In the genomic region with DNA sequence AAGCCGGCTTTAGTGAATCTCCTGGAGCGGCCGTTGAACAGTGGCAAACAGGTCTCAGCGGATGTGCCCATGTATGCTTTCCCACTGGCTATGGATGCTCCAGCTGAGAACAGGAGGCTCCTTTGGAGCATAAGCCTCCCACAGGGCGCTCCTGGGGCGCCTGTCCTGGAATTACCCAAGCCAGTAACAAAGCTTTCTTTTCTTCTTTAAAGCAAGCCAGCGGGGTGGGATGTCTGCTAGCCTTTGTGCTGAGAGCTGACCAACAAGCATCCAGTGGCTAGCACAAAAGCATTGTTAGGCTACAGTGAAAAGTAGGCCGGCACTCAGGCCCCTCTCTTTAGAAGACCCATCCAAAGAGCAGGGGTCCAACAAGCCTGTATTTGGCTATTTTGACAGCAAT, we compare ENCODE assay signal across 15 mouse cellular contexts. TPM values are rescaled to one million over a fixed set of nuclear protein-coding genes. Genes with fewer than 3 reads are reported as not detected.
A peak's percentile ranks its signal among the peaks of the same experiment; 100 is the strongest.
DNase-seq lines count a peak whose midpoint lies in the region; ATAC-seq and TF ChIP-seq lines count a peak whose summit lies in the region.
"Had no signal": no experiment of that assay in that cellular context is flagged by ENCODE, and none has a peak within 500 bp of the region (broad histone marks: within the 10 kb centered on the region; RNA-seq: fewer than 3 reads in every experiment).

No protein-coding gene starts in this region.

- no peak for ATAC-seq in hindbrain, embryonic 12.5 days (ENCODE audit: low FRiP score)
- ATAC-seq in hindbrain, embryonic 14.5 days (ENCODE audit: low FRiP score): no peak
- ATAC-seq in embryonic facial prominence, embryonic 14.5 days (ENCODE audit: low read depth): no peak; the same call in 1 of the 2 replicates

- no peak for TF ChIP-seq CTCF in ES-Bruce4 (IDR thresholded peaks at IDR 0.05; ENCODE audit: low read depth, low read length)

- no peak overlapping the region for H3K27ac ChIP-seq in hindbrain, embryonic 12.5 days
- H3K27ac ChIP-seq in hindbrain, embryonic 14.5 days: no peak overlapping the region
- peak overlapping the region; percentile 95 for H3K27ac ChIP-seq in ES-Bruce4 (ENCODE audit: insufficient read depth, low read length)
- peak overlapping the region; percentile 95; the same call in 1 of the 2 replicates for H3K27ac ChIP-seq in ES-E14 (ENCODE audit: insufficient read depth, low read depth, low read length, poor library complexity, severe bottlenecking)
- no peak overlapping the region for H3K27ac ChIP-seq in embryonic facial prominence, embryonic 14.5 days (replicated peaks; ENCODE audit: low read depth, low read length)
- H3K27ac ChIP-seq: lung, embryonic 15.5 days had no signal

- peaks cover 2% of the 10 kb centered on the region; the same call in 1 of the 2 replicates for H3K36me3 ChIP-seq in hindbrain, embryonic 12.5 days
- no peaks in the 10 kb centered on the region for H3K36me3 ChIP-seq in hindbrain, embryonic 14.5 days (replicated peaks; ENCODE audit: control insufficient read depth, insufficient read depth)
- H3K36me3 ChIP-seq in ES-Bruce4 (ENCODE audit: control insufficient read depth, insufficient read depth, low read length, poor library complexity, severe bottlenecking): no peaks in the 10 kb centered on the region
- no peaks in the 10 kb centered on the region for H3K36me3 ChIP-seq in ES-E14 (ENCODE audit: control insufficient read depth, insufficient read depth, low read length, poor library complexity, severe bottlenecking)
- no peaks in the 10 kb centered on the region for H3K36me3 ChIP-seq in embryonic facial prominence, embryonic 14.5 days (ENCODE audit: control insufficient read depth, insufficient read depth, low read length)
- H3K36me3 ChIP-seq: G1E; lung, embryonic 15.5 days had no signal

- WGBS in hindbrain, embryonic 12.5 days: 5% methylated on average over 8 of the region's 8 CpGs
- 4% methylated on average over 8 of the region's 8 CpGs for WGBS in hindbrain, embryonic 14.5 days
- WGBS in embryonic facial prominence, embryonic 14.5 days: 28% methylated on average over 8 of the region's 8 CpGs

- no peak for TF ChIP-seq POLR2A in ES-Bruce4 (IDR thresholded peaks at IDR 0.05; ENCODE audit: insufficient read depth, low read length)

- no peaks in the 10 kb centered on the region for H3K27me3 ChIP-seq in hindbrain, embryonic 12.5 days
- no peaks in the 10 kb centered on the region for H3K27me3 ChIP-seq in hindbrain, embryonic 14.5 days (ENCODE audit: control insufficient read depth, insufficient read depth, low read length)
- no peaks in the 10 kb centered on the region for H3K27me3 ChIP-seq in ES-Bruce4 (ENCODE audit: control insufficient read depth, insufficient read depth, low read length, poor library complexity, severe bottlenecking)
- H3K27me3 ChIP-seq in embryonic facial prominence, embryonic 14.5 days (replicated peaks; ENCODE audit: control insufficient read depth, insufficient read depth, low read length): no peaks in the 10 kb centered on the region
- H3K27me3 ChIP-seq: lung, embryonic 15.5 days had no signal

- H3K4me3 ChIP-seq in hindbrain, embryonic 12.5 days: no peak overlapping the region
- no peak overlapping the region for H3K4me3 ChIP-seq in hindbrain, embryonic 14.5 days (replicated peaks; ENCODE audit: low read length)
- H3K4me3 ChIP-seq in ES-Bruce4 (ENCODE audit: low read depth, low read length): no peak overlapping the region
- H3K4me3 ChIP-seq in ES-E14 (ENCODE audit: insufficient read depth in 1 of 2, low read depth in 1 of 2, low read length in 2 of 2, poor library complexity in 1 of 2, severe bottlenecking in 1 of 2): no peak overlapping the region
- H3K4me3 ChIP-seq in embryonic facial prominence, embryonic 14.5 days (ENCODE audit: low read depth, low read length): no peak overlapping the region
- H3K4me3 ChIP-seq: lung, embryonic 15.5 days had no signal

- peak; percentile 79 for TF ChIP-seq EP300 in ES-Bruce4 (IDR thresholded peaks at IDR 0.05; ENCODE audit: insufficient read depth, low read depth, low read length)

- DNase-seq in hindbrain, embryonic 14.5 days (ENCODE audit: low spot score): no peak
- DNase-seq in ES-E14 (ENCODE audit: low read depth, low spot score): peak; percentile 43
- peak; percentile 30 for DNase-seq in embryonic facial prominence, embryonic 14.5 days (ENCODE audit: low spot score)
- DNase-seq in lung, postnatal 4 days: no peak
- DNase-seq in urinary bladder, postnatal 25 days (ENCODE audit: low spot score): no peak
- DNase-seq in right cerebral cortex, postnatal 10 days (ENCODE audit: low spot score in 2 of 2): no peak
- DNase-seq: heart, adult 11 months; heart, postnatal 36 days; kidney, adult 2 months; liver; thymus, adult 2 months had no signal

- H3K4me1 ChIP-seq in hindbrain, embryonic 12.5 days: peaks cover 6% of the 10 kb centered on the region
- H3K4me1 ChIP-seq in hindbrain, embryonic 14.5 days (replicated peaks; ENCODE audit: control insufficient read depth, insufficient read depth, low read length): no peaks in the 10 kb centered on the region
- H3K4me1 ChIP-seq in ES-Bruce4 (ENCODE audit: control insufficient read depth, insufficient read depth, low read length) (peaks cover 7% of the 10 kb centered on the region), ES-E14 (ENCODE audit: control insufficient read depth in 2 of 2, insufficient read depth in 2 of 2, low read length in 2 of 2, poor library complexity in 1 of 2) (peaks cover 17% of the 10 kb centered on the region in 2 experiments)
- no peaks in the 10 kb centered on the region for H3K4me1 ChIP-seq in embryonic facial prominence, embryonic 14.5 days (ENCODE audit: control insufficient read depth, insufficient read depth, low read length)
- H3K4me1 ChIP-seq: lung, embryonic 15.5 days had no signal

- in situ Hi-C loops in ES-E14 (cut with MboI; ENCODE audit: low sequenced_read_pairs in 2 of 2, unreplicated experiment in 2 of 2): loop anchor here in 1 of 2 experiments (10.0 kb wide), 1 partner anchor 67 kb away; no protein-coding TSS in a partner anchor

- H3K9me3 ChIP-seq in hindbrain, embryonic 12.5 days (replicated peaks): 0 out of 2 replicates have a peak, but pooled peaks cover 2% of the 10 kb centered on the region
- no peaks in the 10 kb centered on the region for H3K9me3 ChIP-seq in hindbrain, embryonic 14.5 days (ENCODE audit: control insufficient read depth, low read length)
- no peaks in the 10 kb centered on the region for H3K9me3 ChIP-seq in ES-Bruce4 (replicated peaks; ENCODE audit: control insufficient read depth, insufficient read depth, low read length, poor library complexity, severe bottlenecking)
- no peaks in the 10 kb centered on the region for H3K9me3 ChIP-seq in ES-E14 (ENCODE audit: control insufficient read depth, insufficient read depth, low read depth, low read length)
- 0 out of 2 replicates have a peak, but pooled peaks cover 3% of the 10 kb centered on the region for H3K9me3 ChIP-seq in embryonic facial prominence, embryonic 14.5 days (ENCODE audit: control insufficient read depth, low read length)
- H3K9me3 ChIP-seq: G1E; lung, embryonic 15.5 days had no signal

- no peak overlapping the region for H3K4me2 ChIP-seq in hindbrain, embryonic 12.5 days (replicated peaks)
- H3K4me2 ChIP-seq in hindbrain, embryonic 14.5 days (replicated peaks): no peak overlapping the region
- no peak overlapping the region for H3K4me2 ChIP-seq in embryonic facial prominence, embryonic 14.5 days (ENCODE audit: low read depth, low read length)
- H3K4me2 ChIP-seq: lung, embryonic 15.5 days had no signal

- 0 out of 2 replicates have a peak overlapping the region, but pooled peaks have one; percentile 28 for H3K9ac ChIP-seq in hindbrain, embryonic 12.5 days
- no peak overlapping the region for H3K9ac ChIP-seq in hindbrain, embryonic 14.5 days
- H3K9ac ChIP-seq in ES-Bruce4 (ENCODE audit: low read depth, poor library complexity, severe bottlenecking) (no peak overlapping the region), ES-E14 (ENCODE audit: insufficient read depth, low read depth, low read length, poor library complexity, severe bottlenecking) (no peak overlapping the region)
- H3K9ac ChIP-seq in embryonic facial prominence, embryonic 14.5 days (ENCODE audit: low read depth, low read length): no peak overlapping the region
- H3K9ac ChIP-seq: lung, embryonic 15.5 days had no signal

TF ChIP-seq in ES-E14, 5 proteins besides CTCF, POLR2A, EP300 and RAD21:
- TF ChIP-seq ZC3H11A (IDR thresholded peaks at IDR 0.05; ENCODE audit: borderline replicate concordance, low read depth, low read length) (no peak), CHD2 (IDR thresholded peaks at IDR 0.05; ENCODE audit: low read depth, low read length) (no peak), HCFC1 (IDR thresholded peaks at IDR 0.05; ENCODE audit: borderline replicate concordance, insufficient read depth, low read length) (no peak), ZNF384 (IDR thresholded peaks at IDR 0.05; ENCODE audit: low read depth, low read length) (no peak), MAFK (IDR thresholded peaks at IDR 0.05; ENCODE audit: insufficient read depth, low read depth, low read length) (no peak)

RNA-seq across cellular contexts. Expression of a gene that starts 25.3 kb away (rescaled TPM):
- 32.1 and 32.4 TPM in 2 replicates for polyA plus RNA-seq in hindbrain, embryonic 12.5 days (2016; fragmentation: Nextera tagmentation; extraction: Ambion mirVana)
- 25.3 and 27.1 TPM in 2 replicates for polyA plus RNA-seq in hindbrain, embryonic 14.5 days (2014; fragmentation: Nextera tagmentation; extraction: Ambion mirVana)
- polyA plus RNA-seq in ES-Bruce4 (2011; ENCODE audit: insufficient read depth, insufficient read length, low read depth, missing spikeins): 14.9 and 19.2 TPM in 2 replicates
- total RNA-seq in ES-E14 (2012; rRNA removed): 47.4 and 51.9 TPM in 2 replicates
- polyA plus RNA-seq in embryonic facial prominence, embryonic 14.5 days (2014; fragmentation: Nextera tagmentation; extraction: Ambion mirVana): 29.8 and 32.2 TPM in 2 replicates

RNA-seq across cellular contexts. Expression of a gene that starts 25.4 kb away (rescaled TPM):
- 11.5 and 15.1 TPM in 2 replicates for polyA plus RNA-seq in hindbrain, embryonic 12.5 days (2016; fragmentation: Nextera tagmentation; extraction: Ambion mirVana)
- polyA plus RNA-seq in hindbrain, embryonic 14.5 days (2014; fragmentation: Nextera tagmentation; extraction: Ambion mirVana): 5.5 and 6.4 TPM in 2 replicates
- 23.6 and 30.0 TPM in 2 replicates for polyA plus RNA-seq in ES-Bruce4 (2011; ENCODE audit: insufficient read depth, insufficient read length, low read depth, missing spikeins)
- total RNA-seq in ES-E14 (2012; rRNA removed): 23.1 and 32.2 TPM in 2 replicates
- 8.2 and 10.2 TPM in 2 replicates for polyA plus RNA-seq in embryonic facial prominence, embryonic 14.5 days (2014; fragmentation: Nextera tagmentation; extraction: Ambion mirVana)

RNA-seq across cellular contexts. Expression of a gene that starts 39.3 kb away (rescaled TPM):
- polyA plus RNA-seq in hindbrain, embryonic 12.5 days (2016; fragmentation: Nextera tagmentation; extraction: Ambion mirVana): 1.5 and 1.7 TPM in 2 replicates
- polyA plus RNA-seq in hindbrain, embryonic 14.5 days (2014; fragmentation: Nextera tagmentation; extraction: Ambion mirVana): 1.8 and 1.9 TPM in 2 replicates
- polyA plus RNA-seq in ES-Bruce4 (2011; ENCODE audit: insufficient read depth, insufficient read length, low read depth, missing spikeins): 3.9 and 4.2 TPM in 2 replicates
- 5.4 and 5.8 TPM in 2 replicates for total RNA-seq in ES-E14 (2012; rRNA removed)
- polyA plus RNA-seq in embryonic facial prominence, embryonic 14.5 days (2014; fragmentation: Nextera tagmentation; extraction: Ambion mirVana): 1.1 and 1.2 TPM in 2 replicates
- total RNA-seq: G1E had no signal
- polyA plus RNA-seq: G1E had no signal

Comparison
In these comparisons a context has a peak if more than half of its experiments do, and no peak if none do; other contexts are left out.
1. H3K27ac ChIP-seq: peak in ES-Bruce4 (single experiment) and ES-E14 (single experiment); none in hindbrain, embryonic 12.5 days (single experiment), hindbrain, embryonic 14.5 days (single experiment) and embryonic facial prominence, embryonic 14.5 days (single experiment).
2. DNase-seq: peak in ES-E14 (single experiment) and embryonic facial prominence, embryonic 14.5 days (single experiment); none in hindbrain, embryonic 14.5 days (single experiment), lung, postnatal 4 days (0 of 2), urinary bladder, postnatal 25 days (single experiment) and right cerebral cortex, postnatal 10 days (0 of 2).